Mouse (Mus musculus) urinary bladder, postnatal 25 days (tissue): ENCODE results near the gene Eif1ad.
"Not testable (repeated sequence)": the region's sequence is repeated elsewhere in the genome, so short reads cannot be mapped to it uniquely, and the experiment has no call there.

Experiments
- DNase-seq: peaks from one replicate; pipeline ENCODE4 v3.0.0; 2022; ENCODE audit warnings: low spot score

Gene Eif1ad

DNA sequence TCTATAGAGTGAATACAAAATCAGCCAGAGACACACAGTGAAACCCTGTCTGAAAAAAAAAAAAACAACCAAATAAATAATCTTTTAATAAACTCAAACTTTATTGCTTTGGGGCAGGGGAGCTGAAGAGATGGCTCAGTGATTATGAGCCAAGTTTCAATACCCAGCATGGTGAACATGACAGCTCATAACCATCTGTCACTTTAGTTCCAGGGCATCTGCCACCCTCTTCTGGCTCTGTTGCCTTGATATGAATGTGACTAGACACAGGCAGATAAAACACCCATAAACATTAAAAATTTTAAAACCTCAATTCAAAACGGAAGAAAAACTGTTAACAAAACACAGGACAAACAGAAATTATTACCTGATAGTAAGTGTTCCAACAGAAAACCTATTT, 10.9 kb downstream of the Eif1ad start:
- no peak for DNase-seq

DNA sequence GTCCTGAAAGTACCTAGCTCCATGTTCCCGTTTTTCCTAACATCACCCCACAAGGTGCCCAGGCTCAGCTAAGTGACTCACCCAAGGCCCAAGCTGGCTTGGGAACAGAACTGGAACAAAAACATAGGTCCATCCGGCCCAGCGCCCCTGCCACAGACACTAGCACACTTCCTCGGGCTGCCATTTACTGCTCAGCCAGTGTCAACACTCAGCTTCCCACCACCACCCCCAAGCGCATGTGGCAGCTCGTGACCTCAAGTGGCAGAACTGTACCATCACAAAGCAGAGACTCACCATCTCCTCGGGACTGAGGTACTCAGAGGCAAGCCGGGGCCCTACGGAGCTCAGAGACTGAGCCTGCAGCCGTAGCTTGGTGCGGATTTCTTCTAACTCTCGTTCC, 16.8 kb downstream of the Eif1ad start:
- DNase-seq = no peak

DNA sequence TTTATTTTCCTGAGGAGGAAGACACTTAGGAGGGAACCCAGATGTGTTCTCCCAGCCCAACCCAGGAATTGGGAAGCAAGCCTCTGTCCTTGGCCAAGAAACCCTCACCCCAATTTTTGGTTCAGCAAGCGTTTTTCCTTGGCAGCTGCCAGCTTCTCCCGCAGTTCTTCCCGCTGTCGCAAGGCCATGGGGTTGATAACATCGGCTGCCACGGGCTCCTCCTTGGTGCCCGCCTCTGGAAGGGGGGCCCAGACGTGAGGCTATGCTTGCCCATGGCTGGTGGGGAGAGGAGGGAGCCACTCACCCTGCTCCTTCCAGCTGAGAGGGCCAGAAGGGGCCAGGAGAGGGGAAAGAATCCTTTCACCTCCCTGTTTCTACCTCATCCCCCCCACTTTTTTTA, 18.2 kb downstream of the Eif1ad start:
- no peak for DNase-seq

DNA sequence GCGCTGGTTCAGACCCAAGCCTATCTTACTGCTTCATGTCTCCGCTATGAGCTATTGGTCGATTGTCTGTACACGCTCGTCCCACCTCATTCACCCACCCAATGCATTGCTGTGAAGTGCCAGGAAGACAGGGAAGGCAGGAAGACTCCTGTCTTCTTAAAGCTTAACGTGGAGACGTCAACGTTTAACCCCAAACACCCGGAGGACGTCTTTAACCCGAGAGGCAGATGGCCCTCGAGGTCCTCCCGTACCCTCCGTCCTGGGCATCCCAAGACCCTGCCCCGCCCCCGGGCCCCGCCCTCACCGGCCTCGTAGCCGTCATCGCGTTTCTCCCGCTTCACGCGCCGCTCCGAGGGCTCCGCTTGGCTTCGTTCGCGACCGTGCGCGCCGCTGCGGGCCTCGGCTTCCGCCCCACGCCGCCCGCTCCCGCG, 21.5 kb downstream of the Eif1ad start:
- no peak for DNase-seq

DNA sequence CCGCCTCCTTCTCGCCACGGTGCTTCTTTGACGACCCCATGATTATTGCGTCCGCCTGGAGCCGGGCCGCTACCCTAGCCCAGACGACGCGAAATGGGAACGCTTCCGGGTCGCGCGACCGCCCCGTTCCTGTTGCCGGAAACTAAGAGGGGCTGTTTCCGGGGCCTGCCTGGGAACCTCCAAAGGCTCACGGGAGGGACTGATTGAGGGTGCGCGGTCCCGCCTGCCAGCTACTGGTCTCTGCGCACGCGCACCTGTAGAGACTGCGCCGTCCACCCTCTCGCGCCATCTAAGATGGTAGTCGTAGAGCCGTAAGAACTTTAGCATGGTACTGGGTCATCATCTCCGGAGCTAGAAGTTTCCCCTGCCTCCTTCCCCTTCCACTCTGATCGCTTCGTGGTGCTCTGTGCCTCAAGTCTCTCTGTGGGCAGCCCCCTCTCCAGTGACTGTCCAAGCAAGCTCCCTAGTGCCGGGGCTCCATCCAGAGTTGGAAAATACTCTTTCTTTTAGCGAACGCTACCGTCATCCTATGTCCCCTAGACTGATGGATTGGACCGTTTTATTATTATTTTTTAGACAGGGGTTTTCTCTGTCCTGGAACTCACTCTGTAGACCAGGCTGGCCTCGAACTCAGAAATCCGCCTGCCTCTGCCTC, 22.2 kb downstream of the Eif1ad start, which contains the start of gene Sart1:
Gene Sart1, minus strand, starts transcription at position 116 of the 655 bp plus-strand sequence.
- DNase-seq = peak; percentile 89

DNA sequence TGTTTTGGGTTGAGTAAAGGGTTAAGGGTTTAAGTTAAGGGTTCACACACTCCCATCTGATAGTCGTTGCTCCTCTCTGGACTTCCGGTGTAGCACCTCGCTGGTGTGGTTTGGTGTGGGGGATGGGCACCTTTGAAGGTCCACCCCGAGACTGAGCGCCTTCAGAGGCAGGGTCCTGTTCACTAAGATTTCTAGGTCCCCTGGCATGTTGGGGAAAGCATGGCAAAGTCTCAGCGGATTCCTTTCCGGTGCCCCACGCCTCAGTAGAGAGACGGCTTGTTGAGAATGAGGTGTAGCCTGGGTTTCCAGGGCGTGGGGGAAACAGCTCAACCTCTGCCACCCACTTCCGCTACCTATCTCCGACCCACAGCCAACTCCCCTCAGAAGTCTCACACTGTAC, 23.1 kb downstream of the Eif1ad start:
- DNase-seq = peak; percentile 46

DNA sequence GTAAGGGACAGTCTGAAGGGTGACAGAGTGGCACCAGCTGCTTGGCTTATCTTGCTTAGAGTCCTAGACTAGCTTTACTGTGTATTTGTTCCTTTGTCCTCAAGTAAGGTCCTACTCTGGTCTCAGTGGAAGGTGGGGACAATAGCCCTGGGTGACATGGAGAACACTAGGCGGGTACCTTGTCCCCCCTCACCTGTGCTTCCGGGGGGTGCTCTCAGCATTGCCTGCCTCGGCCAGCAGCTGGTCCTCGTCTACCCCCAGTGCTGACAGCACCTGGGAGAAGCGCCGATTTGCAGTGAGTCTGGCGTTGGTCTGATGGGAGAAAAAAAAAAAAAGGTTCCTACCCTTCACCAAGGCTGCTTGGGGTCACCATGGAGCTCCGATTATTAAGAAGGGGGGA, 23.9 kb downstream of the Eif1ad start:
- no peak for DNase-seq

DNA sequence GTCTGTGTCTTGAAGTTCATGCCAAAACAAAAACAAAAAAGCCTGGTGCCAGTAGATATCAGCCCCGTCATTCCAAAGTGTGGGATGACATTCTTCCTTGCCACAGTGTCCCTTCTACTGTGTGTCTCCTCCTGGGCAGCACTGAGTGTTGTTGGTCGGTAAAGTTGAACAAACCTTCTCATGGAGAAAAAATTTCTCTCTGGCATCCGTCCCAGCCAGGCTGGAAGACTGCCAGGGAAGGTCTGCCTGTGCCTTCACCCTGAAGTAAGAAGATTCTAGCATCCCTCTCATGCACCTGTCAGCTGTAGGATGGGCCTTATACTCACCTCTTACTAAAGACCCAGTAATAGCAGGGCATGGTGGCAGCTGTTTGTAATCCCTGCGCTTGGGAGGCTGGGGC, 26.4 kb downstream of the Eif1ad start:
- DNase-seq = peak; percentile 45

DNA sequence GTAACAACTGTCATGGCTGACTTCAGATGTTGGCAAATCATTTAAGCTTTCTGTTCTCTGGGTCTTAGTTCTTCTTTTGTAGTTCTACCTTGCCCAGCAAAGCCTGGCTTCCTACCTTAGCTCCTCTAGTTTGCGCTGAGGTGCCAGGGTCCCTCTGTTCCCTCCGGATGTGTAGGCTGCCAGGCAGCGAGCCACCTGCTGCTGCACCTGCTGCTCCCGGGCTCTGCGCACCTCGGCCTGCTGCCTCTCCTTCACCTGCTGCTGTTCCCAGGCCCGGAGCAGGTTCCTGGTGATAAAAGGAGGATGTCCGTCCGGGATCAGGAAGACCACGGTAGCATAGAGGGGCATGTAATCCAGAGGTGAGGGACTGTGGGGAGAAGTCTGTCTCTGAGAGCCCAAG, 27.6 kb downstream of the Eif1ad start:
- DNase-seq = no peak

DNA sequence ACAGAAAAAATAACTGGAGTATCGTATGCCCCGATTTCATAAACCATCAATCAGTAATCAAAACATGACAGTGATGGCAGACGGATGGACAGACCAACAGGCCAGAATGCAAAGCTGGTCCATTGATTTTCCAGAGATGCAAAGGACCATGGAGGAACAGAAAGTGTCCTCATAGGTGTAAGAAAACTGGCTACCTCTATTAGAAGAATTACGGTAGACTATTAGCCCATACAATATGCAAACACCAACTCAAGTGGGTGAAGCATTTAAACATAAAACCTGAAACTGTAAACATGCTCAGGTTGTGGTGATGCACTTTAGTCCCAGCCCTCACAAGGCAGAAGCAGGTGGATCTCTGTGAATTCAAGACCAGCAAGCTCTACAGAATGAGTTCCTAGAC, 28.8 kb downstream of the Eif1ad start:
- no peak for DNase-seq

DNA sequence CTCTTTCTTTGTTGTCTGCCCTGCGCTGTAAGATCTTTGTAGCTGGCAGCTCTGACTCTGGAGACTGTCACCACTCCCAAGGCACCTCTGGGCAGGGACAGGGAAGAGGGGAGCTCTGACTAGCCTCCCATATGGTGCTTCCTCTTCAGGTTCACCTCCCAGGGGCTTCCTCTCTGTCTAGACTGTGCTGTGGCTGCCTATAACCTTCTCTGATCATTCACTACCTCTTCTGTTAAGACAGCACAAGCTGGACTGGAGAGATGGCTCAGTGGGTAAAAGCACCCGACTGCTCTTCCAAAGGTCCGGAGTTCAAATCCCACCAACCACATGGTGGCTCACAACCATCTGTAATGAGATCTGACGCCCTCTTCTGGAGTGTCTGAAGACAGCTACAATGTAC, 34.5 kb downstream of the Eif1ad start:
- DNase-seq = not testable (repeated sequence)

DNA sequence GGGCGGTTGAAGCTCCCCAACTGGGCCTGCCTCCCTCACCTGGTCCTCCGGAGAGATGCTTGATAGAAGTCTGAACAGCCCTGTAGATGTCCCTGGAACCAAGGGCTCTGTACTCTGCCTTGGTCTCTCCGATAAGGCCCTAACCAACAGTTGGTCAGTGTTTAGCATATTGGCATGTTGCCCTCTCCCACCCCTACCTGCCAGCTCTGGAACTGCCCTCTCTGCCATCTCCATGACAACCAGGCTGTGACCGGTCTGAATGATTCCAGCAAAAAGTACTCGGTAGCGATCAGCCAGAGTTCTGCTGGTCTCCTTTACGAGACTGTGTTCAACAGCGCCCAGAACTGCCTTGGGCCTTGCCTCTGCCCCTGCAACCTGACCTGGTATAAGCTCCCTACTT, 35.8 kb downstream of the Eif1ad start, which contains the start of gene Tsga10ip:
Gene Tsga10ip, minus strand, starts transcription at position 234 of the 400 bp plus-strand sequence.
- DNase-seq = no peak

DNA sequence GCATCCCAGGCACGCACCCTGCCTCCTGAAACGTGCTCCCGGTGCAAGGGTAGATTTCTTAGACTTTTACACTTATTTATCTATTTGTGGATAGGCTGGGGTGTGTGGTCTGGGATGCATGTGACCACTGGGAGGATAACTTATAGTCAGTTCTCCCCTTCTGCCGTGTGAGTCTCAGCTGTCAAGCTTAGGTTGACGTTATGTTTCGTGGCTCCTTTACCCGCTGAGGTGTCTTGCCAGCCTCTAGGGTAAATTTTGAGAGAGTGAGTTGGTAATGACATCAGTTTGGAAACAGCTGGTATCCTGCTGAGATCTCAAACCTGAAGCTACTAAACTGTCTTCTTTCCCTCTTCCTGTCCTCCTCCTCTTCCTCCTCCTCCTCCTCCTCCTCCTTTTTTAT, 39.4 kb downstream of the Eif1ad start:
- no peak for DNase-seq

DNA sequence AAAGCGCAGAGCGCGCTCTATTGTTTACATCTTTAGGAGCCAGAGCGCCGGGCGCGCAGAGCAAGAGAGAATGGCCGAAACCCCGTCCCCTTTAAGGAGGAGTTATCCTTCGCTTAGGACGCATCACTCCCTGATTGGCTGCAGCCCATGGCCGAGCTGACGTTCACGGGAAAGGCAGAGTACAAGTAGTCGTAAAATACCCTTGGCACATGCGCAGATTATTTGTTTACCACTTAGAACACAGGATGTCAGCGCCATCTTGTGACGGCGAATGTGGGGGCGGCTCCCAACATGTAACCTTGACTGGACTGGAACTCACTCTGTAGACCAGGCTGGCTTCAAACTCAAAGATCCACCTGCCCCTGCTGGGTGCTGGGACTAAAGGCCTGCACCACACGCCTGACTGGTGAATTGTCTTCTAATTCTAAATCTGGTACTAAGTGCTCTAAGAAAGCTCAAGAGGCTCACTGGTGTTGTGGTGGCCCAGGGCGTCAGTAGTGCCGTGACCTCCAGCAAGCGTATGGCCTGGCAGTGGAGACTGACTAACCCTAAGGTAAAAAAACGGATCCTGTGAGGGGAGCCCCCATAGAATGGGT, 40.1 kb downstream of the Eif1ad start:
- DNase-seq = not testable (repeated sequence)

DNA sequence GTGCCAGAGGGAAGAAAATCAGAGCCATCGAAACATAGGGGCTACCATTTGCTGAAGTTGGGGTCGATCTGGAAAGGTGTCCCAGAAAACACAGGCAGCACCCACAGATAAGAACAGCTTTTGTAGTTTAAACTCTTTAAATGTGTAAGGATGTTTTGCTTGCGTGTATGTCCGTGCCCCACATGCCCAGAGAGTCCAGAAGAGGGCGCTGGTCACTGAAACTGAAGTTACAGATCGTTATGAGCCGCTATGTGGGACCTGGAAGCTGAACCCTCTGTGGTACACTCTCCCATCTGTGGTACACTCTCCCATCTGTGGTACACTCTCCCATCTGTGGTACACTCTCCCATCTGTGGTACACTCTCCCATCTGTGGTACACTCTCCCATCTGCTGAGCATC, 40.6 kb downstream of the Eif1ad start:
- no peak for DNase-seq

DNA sequence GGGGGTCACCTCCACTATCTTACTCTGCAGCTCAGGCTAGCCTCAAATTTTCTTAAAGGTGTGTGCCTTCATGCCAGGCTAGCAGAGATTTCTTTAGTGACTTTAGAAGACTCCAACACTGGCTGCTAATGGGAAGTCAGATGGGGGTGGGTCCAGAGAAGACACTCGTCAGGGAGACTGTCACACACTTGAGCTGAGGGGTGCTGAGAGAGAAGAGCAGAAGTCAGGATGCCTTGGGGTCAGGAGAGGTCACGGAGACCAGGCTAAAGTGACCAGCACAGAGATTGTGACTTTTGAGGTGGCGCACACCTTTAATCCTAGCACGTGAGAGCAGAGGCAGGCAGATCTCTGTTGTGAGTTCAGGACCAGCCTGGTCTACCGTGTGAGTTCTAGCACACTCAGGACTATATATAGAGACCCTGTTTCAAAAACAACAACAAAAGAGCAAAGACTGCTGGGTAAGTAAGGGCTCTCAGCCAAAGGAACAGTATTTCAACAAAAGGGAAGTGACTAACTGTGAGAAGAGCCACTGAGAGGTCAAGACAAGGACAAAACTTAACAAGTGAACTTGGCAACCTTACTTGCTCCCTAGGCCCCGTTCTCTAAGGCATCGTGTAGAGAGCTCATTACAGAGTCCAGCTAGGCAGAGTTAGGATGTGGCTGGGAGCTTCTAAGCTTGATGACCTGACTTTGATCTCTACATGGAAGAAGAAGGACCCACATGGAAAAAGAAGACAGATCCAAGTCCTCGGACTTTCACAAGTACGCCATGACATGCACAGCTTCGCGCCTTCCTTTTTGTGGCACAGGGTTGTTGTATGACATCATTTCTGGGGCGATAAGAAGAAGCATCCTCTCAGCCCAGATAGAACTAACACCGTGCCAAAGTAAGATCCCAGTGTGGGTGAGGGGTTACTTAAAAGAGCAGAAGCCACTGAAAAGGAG, 41.8 kb downstream of the Eif1ad start:
- no peak for DNase-seq

DNA sequence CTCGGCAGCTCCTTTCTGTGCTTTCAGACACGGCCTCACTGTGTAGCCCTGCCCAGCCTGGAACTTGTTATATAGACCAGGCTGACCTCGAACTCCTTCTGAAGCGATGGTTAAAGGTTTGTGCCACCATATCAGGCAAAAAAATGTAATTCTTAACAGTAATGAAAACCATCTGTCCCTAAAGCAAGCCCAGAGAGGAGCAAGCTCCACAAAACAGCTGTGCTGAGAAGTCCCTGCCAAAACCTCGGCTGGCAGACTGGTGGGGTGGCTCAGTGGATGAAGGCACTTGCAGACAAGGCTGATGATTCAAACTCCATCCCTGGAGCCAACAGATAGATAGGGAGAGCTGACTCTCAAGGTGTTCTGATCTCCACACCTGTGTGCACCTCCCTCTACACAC, 42.5 kb downstream of the Eif1ad start:
- DNase-seq = no peak

DNA sequence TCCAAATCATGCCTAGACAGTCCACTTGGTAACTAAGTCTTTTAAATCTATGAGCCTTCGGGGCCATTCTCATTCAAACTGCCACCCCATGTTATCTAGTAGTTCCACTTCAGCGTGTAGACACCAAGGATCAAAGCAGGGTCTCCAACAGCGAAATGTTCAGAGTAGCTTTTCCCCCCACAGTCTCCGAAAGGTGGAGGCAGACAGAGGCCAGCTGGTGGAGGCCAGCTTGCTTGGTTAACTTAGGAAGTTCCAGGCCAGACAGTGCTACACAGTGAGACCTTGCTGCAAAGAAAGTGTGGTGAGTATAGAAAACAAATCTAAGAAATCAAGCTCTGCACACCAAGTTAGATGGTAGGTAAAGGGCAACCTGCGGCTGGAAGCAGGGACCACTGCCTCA, 44.1 kb downstream of the Eif1ad start:
- DNase-seq = no peak

DNA sequence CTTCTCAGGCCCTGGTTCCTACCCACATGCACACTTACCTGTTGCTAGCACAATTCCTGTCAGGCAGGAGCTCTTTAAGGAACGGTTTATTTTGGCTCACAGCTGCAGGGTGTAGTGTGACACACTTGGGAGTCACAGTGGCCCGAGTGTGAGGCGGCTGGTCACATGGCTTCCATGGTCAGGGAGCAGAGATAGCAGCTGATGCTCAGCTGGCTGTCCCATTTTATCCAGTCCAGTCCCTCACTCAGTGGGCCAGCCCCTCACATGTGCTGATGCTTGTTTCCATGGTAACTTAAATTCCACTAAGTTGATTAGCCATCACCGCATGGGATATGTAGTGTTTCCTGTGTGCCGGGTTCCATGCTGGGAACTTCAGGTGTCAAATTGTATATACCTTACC, 45.4 kb downstream of the Eif1ad start:
- no peak for DNase-seq

DNA sequence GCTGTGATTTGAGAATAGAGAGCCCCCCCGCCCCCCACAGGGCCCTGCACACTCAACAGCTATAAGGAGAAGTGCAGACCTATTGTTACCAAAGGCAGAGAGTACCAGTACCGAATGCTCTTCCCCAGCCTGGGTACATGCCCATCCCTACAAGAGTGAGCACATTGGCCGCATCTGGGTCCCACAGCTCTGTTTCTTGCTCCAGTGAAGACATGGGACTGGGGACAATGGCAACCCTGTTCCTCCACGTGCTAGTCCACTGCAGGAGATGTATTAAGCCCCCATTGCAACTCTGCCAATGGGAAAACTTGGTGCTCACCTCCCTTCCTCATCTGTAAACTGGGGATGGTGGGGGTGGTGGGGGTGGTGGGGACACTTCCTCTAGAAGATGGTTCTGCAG, 47.3 kb downstream of the Eif1ad start:
- DNase-seq = no peak

DNA sequence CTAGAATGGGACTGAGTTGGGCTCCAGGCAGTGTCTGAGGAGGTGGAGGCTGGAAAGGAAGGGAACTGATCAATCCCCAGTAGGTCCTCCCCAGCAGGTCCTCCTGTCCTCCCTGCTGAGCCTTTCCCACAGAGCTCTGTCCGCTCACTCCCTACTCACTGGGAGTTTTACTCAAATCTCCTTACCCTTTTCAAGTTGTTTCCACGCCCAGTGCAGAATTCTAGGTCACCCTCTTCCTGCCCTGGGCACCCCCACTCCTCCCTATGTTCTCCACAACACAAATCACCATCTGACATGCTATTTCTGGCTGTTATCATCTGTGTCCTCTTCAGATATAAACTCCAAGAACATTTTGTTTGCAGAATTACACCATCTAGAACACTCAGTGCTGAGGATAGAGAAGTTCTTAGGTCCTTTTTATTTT, 48.0 kb downstream of the Eif1ad start:
- DNase-seq = no peak

DNA sequence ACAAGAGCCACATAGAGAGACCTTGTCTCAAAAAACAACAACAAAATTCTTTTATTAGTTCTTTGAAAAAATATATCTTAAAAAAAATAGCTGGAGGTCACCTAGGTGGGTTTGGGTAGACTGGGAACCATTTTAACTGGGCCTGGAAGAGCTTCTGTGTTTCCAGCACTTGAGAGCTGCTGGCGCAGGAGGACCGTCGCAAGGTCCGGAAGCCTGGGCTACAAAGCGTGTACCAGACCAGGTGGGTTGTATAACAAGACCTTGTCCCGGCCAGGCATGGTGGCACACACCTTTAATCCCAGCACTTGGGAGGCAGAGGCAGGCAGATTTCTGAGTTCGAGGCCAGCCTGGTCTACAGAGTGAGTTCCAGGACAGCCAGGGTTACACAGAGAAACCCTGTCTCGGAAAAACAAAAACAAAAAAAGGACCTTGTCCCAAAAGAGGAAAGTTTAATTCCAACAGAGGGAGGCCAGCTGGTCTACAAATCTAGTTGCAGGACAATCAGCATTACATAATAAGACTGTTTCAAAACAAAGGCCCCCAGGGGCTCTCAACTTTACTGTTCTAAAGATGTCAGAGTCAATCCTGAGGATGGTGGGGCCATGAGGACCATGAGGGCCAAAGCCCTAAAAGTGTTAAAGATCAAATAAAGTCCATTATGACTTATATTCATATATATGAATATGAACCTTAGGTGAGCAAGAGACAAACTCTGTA, 52.4 kb downstream of the Eif1ad start:
- no peak for DNase-seq
